Mouse (Mus musculus): Measurements from ENCODE around the gene Polk.

DNA sequence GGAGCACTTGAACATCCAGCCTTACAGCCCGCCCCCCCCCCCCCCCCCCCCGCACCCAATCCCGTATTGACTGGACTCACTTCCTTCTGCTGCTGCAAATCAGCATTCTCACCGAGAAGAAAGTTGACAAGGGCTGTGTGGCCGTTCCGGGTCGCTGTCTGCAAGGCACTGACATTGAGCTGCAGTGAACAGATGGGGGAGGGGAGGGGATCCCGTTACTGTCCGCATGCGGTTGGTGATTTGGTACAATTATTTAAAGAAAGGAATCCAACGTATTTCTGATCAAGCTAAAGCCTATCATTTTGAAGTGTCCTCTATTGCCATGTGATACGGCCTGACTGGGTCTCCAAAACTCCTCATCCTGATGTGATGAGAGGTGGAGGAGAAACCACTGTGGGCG is 106.6 kb downstream of the Polk start:
- no peak for TF ChIP-seq POLR2A (IDR thresholded peaks at IDR 0.05; ENCODE audit: insufficient read depth, low read depth, low read length)
- TF ChIP-seq CTCF (IDR thresholded peaks at IDR 0.05; ENCODE audit: insufficient read depth, low read depth, low read length), result no peak
